Mouse (Mus musculus) forebrain, embryonic 16.5 days (tissue): ENCODE data around the gene Nr1h4. TPM values are rescaled to one million over a fixed set of nuclear protein-coding genes. Genes with fewer than 3 reads are reported as not detected.
A peak's percentile ranks its signal among the peaks of the same experiment; 100 is the strongest.

Experiments used
- ATAC-seq: fragments of 200-750 bp; cut with Nextera tagmentation; 2 replicates; pipeline ENCODE4 v1.8.0; 2017; ENCODE audit warnings: mild to moderate bottlenecking, moderate library complexity
- H3K27ac ChIP-seq: fragments of 300-500 bp; sonication (generic); 2 replicates; pipeline ENCODE4 v1.5.1; 2014; ENCODE audit warnings: low read length, control low read depth
- H3K27me3 ChIP-seq: fragments of 300-500 bp; sonication (generic); replicated peaks from 2 replicates; pipeline ENCODE4 v1.6.1; 2014; ENCODE audit warnings: low read length; ENCODE audit not compliant: control insufficient read depth, insufficient read depth
- H3K36me3 ChIP-seq: fragments of 300-500 bp; sonication (generic); 2 replicates; pipeline ENCODE4 v1.6.1; 2014; ENCODE audit not compliant: control insufficient read depth, insufficient read depth
- H3K4me1 ChIP-seq: fragments of 300-500 bp; sonication (generic); replicated peaks from 2 replicates; pipeline ENCODE4 v1.6.1; 2014; ENCODE audit warnings: low read length; ENCODE audit not compliant: control insufficient read depth, insufficient read depth
- H3K4me2 ChIP-seq: fragments of 300-500 bp; sonication (generic); 2 replicates; pipeline ENCODE4 v1.6.1; 2014; ENCODE audit warnings: mild to moderate bottlenecking, low read length, control low read depth
- H3K4me3 ChIP-seq: fragments of 300-500 bp; sonication (generic); replicated peaks from 2 replicates; pipeline ENCODE4 v1.5.1; 2014; ENCODE audit warnings: mild to moderate bottlenecking, low read length, control low read depth
- H3K9ac ChIP-seq: fragments of 300-500 bp; sonication (generic); replicated peaks from 2 replicates; pipeline ENCODE4 v1.6.1; 2014; ENCODE audit warnings: low read depth, low read length, control low read depth
- H3K9me3 ChIP-seq: fragments of 300-500 bp; sonication (generic); 2 replicates; pipeline ENCODE4 v1.6.1; 2016; ENCODE audit warnings: low read length; ENCODE audit not compliant: control insufficient read depth
- WGBS: fragments of 180-500 bp; shearing (Covaris S2); extraction: QIAGEN DNeasy Blood & Tissue Kit; methylation state at CpG from one replicate; pipeline ENCODE4 v1.1.7; 2014; 5-methylcytosine and 5-hydroxymethylcytosine counted together
- polyA plus RNA-seq: library from polyadenylated mRNA; unstranded; fragments of >200 nt; fragmentation: Nextera tagmentation; extraction: Ambion mirVana; gene quantifications from 2 replicates; pipeline ENCODE4 v1.2.1, GENCODE M21; 2015

Nr1h4 gene
- polyA plus RNA-seq, 1 experiment from 2014 or later: 0.27 TPM

DNA sequence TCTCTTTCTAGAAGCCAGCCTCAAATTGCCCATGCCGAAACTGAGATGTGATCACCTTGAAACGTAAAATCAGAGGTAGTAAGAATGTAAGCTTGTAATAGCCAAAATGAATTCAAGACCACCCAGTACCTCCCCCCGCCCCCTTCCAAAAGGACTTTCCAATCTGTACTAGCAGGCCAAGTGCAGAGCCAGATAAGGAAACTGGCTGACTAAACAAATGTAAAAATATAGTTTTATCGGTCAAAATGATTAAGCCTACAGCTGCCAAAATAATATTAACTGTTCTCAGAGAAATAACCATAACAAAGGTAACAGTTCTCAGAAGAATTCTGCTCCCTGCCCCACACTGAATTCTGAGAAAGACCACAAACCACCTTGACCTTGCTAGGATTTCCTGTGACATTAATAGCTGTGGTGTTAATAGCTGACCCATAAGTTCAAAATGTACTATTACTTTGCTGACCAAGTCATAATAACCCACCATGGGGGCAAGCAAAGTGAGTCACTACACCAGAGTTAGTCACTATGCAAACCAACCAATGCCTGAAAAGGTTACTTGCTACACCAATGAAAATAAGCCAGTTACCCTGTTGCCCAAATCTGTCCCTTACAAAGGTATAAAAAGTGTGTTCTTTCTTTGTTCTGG is 68.5 kb downstream of the Nr1h4 start:
- H3K36me3 ChIP-seq: no peaks in the 10 kb centered on the region
- no peak overlapping the region for H3K27ac ChIP-seq
- WGBS: 87% methylated on average over 4 of the region's 4 CpGs

DNA sequence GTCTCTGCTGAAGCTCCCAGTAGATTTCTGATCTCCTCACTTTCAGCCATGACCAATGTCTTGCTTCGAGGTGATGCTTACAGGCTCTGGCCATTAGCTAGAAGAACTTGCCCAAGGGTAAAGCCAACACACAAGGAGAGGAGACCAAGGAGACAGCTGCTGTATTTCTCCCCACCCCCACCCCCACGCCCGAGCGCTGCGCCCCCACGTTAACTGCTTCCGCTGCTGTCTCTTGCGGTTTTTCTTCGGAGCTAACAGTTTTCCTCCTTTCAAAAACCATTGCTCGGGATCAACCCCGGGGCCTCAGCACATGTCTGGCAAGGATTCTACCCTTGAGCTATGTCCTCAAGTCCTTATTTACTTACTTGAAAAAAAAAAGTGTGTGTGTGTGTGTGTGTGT is 70.5 kb downstream of the Nr1h4 start:
- WGBS: 78% methylated on average over 11 of the region's 11 CpGs
- H3K27ac ChIP-seq: no peak overlapping the region
- H3K4me2 ChIP-seq: no peak overlapping the region
- H3K4me3 ChIP-seq: no peak overlapping the region
- no peak overlapping the region for H3K9ac ChIP-seq
- H3K36me3 ChIP-seq: no peaks in the 10 kb centered on the region
- H3K9me3 ChIP-seq: no peaks in the 10 kb centered on the region
- H3K27me3 ChIP-seq: no peaks in the 10 kb centered on the region
- 0 out of 2 replicates have a peak, but pooled peaks cover 2% of the 10 kb centered on the region for H3K4me1 ChIP-seq
- no peak for ATAC-seq

More for the DNA sequence above, 68.5 kb downstream of the Nr1h4 start:
- Histone ChIP-seq H3K4me2 (no peak overlapping the region), H3K27me3 (no peaks in the 10 kb centered on the region), H3K4me1 (0 out of 2 replicates have a peak, but pooled peaks cover 2% of the 10 kb centered on the region), H3K9me3 (peaks cover 2% of the 10 kb centered on the region), H3K9ac (no peak overlapping the region), H3K4me3 (no peak overlapping the region)
- ATAC-seq: no peak

DNA sequence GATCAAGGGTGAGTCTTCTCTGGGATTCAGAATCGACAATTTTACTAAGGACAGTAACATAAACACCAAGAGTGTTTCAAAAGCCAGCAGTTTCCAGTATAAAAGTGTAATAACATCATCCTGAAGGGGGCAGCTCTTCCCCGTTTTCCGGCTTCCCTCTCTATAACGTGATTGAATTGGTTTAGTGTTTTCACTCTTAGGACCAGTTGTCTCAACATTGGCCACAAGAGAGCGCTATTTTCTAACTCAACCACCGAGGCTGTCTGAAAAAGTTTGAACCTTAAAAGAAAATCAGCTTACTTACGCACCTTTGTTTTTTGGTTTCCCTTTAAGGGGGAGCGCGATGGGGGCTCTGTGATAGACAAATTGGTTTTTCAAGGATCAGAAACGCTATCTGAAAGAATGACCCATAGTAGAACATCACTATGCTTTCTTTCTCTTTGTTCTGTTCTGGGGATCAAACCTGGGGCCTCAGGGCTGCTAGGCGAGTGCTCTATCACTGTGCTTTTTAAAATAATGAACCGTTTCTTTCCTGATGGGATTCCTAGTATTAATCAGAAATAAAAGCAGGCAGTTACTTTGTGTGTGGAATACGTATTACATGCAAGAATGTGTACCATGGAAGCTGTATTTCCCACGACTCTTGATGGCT is 71.4 kb downstream of the Nr1h4 start:
- H3K27ac ChIP-seq: no peak overlapping the region

DNA sequence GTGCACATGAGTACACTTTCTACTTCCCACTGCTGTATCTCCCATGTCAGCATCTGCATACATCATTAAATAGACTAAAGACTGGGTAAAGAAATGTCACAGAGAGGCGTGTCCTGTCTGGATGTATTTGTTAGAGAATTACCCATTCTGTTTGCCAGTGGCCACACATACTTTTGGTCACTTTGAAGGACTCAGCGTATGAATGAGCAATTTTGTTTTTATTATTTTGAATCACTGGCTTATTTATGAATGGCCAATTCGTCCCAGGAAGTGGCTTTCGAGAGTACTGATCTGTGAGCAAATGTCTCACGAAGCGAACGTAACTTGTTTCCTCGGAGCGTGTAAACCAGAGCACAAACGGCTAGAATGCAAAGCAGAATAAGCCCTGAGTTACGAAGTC is 72.4 kb downstream of the Nr1h4 start:
- no peak for ATAC-seq
- H3K4me2 ChIP-seq: no peak overlapping the region
- H3K27me3 ChIP-seq: no peaks in the 10 kb centered on the region
- 61% methylated on average over 11 of the region's 11 CpGs for WGBS
- H3K4me1 ChIP-seq: 0 out of 2 replicates have a peak, but pooled peaks cover 2% of the 10 kb centered on the region
- no peak overlapping the region for H3K27ac ChIP-seq
- H3K9ac ChIP-seq: no peak overlapping the region
- H3K4me3 ChIP-seq: no peak overlapping the region
- no peaks in the 10 kb centered on the region for H3K36me3 ChIP-seq
- H3K9me3 ChIP-seq: no peaks in the 10 kb centered on the region

More for the DNA sequence above, 71.4 kb downstream of the Nr1h4 start:
- WGBS: 17% methylated on average over 14 of the region's 14 CpGs
- Histone ChIP-seq H3K9ac (no peak overlapping the region), H3K4me3 (no peak overlapping the region), H3K4me1 (0 out of 2 replicates have a peak, but pooled peaks cover 2% of the 10 kb centered on the region), H3K4me2 (no peak overlapping the region), H3K36me3 (no peaks in the 10 kb centered on the region), H3K27me3 (no peaks in the 10 kb centered on the region), H3K9me3 (no peaks in the 10 kb centered on the region)
- ATAC-seq: peak; percentile 90

DNA sequence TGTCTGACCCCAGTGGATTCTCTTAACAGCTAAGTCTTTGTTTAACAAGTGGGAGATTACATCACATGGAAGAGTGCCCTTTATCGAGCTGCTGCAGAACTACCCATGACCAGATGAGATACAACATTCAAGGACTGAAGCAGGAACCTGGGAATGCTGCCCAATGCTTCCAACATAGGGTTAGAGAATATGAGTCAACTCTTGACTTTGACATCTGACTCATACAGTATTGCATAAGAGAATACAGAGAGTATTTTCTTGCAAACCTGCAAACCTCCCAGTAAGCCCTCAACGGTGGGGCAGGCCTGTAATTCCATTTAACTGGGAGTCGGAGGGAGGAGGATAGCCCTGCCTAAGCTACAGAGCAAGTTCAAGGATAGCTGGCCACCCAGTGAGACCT is 74.6 kb downstream of the Nr1h4 start:
- H3K4me2 ChIP-seq: no peak overlapping the region
- no peak overlapping the region for H3K4me3 ChIP-seq
- H3K27ac ChIP-seq: no peak overlapping the region
- WGBS: 78% methylated on average over 3 of the region's 3 CpGs
- no peak for ATAC-seq
- H3K9me3 ChIP-seq: no peaks in the 10 kb centered on the region
- H3K9ac ChIP-seq: no peak overlapping the region
- H3K27me3 ChIP-seq: no peaks in the 10 kb centered on the region
- H3K36me3 ChIP-seq: no peaks in the 10 kb centered on the region
- 0 out of 2 replicates have a peak, but pooled peaks cover 2% of the 10 kb centered on the region for H3K4me1 ChIP-seq

DNA sequence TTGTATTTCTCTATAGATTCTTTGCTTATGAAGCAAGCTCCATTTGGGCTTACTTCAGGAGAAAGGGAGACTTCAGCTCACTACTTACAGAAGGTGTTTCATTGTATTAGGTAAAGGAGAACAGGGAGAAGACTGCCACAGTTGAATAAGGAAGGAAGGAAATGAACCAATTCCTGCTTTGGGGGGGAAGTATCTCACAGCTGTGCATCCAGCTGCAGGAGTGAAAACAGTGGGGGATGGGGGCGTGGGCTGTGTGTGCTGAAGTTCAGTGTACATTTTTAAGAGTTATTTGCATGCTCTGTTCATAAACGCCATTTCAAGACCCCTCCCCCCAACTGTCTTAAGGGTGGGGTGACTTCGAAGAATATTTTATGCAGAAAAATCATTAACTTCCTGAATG is 79.6 kb downstream of the Nr1h4 start:
- no peak overlapping the region for H3K9ac ChIP-seq
- H3K4me1 ChIP-seq: peaks cover 9% of the 10 kb centered on the region
- no peak overlapping the region for H3K4me2 ChIP-seq
- H3K9me3 ChIP-seq: no peaks in the 10 kb centered on the region
- H3K4me3 ChIP-seq: no peak overlapping the region
- ATAC-seq: no peak
- no peak overlapping the region for H3K27ac ChIP-seq
- 79% methylated on average over 3 of the region's 3 CpGs for WGBS
- no peaks in the 10 kb centered on the region; the same call in 1 of the 2 replicates for H3K27me3 ChIP-seq
- H3K36me3 ChIP-seq: no peaks in the 10 kb centered on the region

DNA sequence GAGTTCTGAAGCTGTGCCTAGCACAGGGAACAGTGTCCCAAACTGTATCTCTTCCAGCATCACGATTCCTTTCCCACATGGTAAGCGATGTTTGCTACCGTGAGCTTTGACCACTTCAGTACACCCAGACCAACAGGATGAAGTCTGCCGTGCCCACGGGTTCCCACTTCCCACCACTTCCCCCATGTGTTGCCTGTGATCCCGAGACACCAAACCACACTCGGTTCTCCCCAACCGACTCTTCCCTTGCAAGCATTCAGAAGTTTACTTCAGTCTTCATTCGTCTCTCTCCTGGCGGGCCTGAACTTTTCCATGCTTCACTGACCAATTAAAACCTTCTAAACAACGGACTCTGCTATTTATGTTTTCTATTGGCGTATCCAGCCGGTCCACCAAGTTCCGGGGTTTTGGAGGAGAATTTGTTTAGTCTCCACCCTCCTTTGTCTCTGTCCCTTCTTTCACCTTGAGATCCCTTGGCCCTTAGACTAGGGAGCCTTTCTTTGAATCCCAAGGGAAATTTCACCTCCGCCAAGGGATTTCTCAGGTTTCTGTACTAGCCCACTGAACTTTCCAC is 80.2 kb downstream of the Nr1h4 start:
- Histone ChIP-seq H3K27me3 (no peaks in the 10 kb centered on the region; the same call in 1 of the 2 replicates), H3K9me3 (no peaks in the 10 kb centered on the region), H3K27ac (no peak overlapping the region), H3K4me1 (peaks cover 9% of the 10 kb centered on the region), H3K9ac (no peak overlapping the region), H3K4me3 (no peak overlapping the region), H3K36me3 (no peaks in the 10 kb centered on the region), H3K4me2 (no peak overlapping the region)
- WGBS: 86% methylated on average over 15 of the region's 15 CpGs
- ATAC-seq: no peak

DNA sequence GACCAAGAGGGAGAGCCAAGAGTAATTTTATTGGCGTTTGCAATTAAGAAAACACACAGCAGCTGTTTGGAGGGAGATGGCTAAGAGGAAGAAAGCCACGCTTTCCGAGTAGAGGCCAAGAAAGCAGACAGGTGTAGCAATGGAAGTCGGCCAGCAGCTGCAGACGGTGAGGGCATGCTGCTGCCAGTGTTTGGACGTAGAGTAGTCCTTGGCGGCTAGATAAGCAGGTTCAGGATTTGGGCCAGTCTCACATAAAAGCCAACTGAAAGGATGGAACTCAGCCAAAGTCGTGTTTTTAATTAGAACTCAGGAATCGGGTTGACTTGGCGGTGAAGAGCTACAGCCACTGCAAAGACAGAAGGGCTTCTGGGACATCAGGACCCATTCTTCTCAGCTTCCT is 83.0 kb downstream of the Nr1h4 start:
- H3K9me3 ChIP-seq: no peaks in the 10 kb centered on the region
- 35% methylated on average over 10 of the region's 10 CpGs for WGBS
- no peak overlapping the region for H3K4me2 ChIP-seq
- peak; percentile 83 for ATAC-seq
- peak overlapping the region; percentile 23; the same call in 1 of the 2 replicates for H3K27ac ChIP-seq
- no peak overlapping the region for H3K4me3 ChIP-seq
- peaks cover 9% of the 10 kb centered on the region for H3K4me1 ChIP-seq
- H3K9ac ChIP-seq: no peak overlapping the region
- H3K27me3 ChIP-seq: no peaks in the 10 kb centered on the region; the same call in 1 of the 2 replicates
- no peaks in the 10 kb centered on the region for H3K36me3 ChIP-seq

DNA sequence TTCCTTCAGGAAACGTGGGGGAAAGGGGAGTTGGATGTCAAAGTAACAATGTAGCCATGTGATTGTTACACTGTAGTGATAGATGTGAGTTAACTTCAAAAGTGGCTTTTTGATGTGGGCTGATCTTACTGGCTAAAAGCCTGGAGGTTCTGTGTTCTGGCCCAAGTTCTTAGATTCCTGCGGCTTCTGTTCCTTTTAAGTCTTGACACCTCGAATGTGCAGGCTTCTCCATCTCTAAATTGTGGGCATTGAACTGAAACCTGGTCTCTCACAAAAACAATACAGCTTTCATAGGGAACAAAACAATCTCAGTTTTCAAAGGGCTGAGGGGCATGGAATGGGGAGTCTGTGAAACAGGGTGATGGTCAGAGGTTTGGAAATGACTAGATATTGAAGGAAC is 89.0 kb downstream of the Nr1h4 start:
- H3K27me3 ChIP-seq: no peaks in the 10 kb centered on the region; the same call in 1 of the 2 replicates
- peak overlapping the region; percentile 79 for H3K4me2 ChIP-seq
- no peak overlapping the region for H3K27ac ChIP-seq
- WGBS: 40% methylated on average over 3 of the region's 3 CpGs
- H3K4me3 ChIP-seq: peak overlapping the region; percentile 68; the same call in 1 of the 2 replicates
- H3K4me1 ChIP-seq: peaks cover 4% of the 10 kb centered on the region; the same call in 1 of the 2 replicates
- H3K9me3 ChIP-seq: no peaks in the 10 kb centered on the region
- H3K9ac ChIP-seq: no peak overlapping the region; the same call in 1 of the 2 replicates
- no peak for ATAC-seq
- no peaks in the 10 kb centered on the region for H3K36me3 ChIP-seq
